Mouse (Mus musculus) heart, embryonic 13.5 days (tissue): Measurements from ENCODE around the gene Gm10663. TPM values are rescaled to one million over a fixed set of nuclear protein-coding genes. Genes with fewer than 3 reads are reported as not detected.

Experiments
- ATAC-seq: fragments of 200-750 bp; cut with Nextera tagmentation; 2 replicates; pipeline ENCODE4 v1.8.0; 2017; ENCODE audit warnings: moderate TSS enrichment; ENCODE audit not compliant: insufficient number of reproducible peaks, low FRiP score, low TSS enrichment; ENCODE audit errors: extremely low read depth
- H3K27ac ChIP-seq: fragments of 300-500 bp; sonication (generic); replicated peaks from 2 replicates; pipeline ENCODE4 v1.5.1; 2015; ENCODE audit warnings: moderate library complexity, mild to moderate bottlenecking, inconsistent platforms
- H3K27me3 ChIP-seq: fragments of 300-500 bp; sonication (generic); replicated peaks from 2 replicates; pipeline ENCODE4 v1.6.1; 2015; ENCODE audit warnings: mild to moderate bottlenecking, inconsistent platforms
- H3K36me3 ChIP-seq: fragments of 300-500 bp; sonication (generic); 2 replicates; pipeline ENCODE4 v1.6.1; 2015; ENCODE audit warnings: mild to moderate bottlenecking, inconsistent platforms
- H3K4me1 ChIP-seq: fragments of 300-500 bp; sonication (generic); 2 replicates; pipeline ENCODE4 v1.6.1; 2015; ENCODE audit warnings: inconsistent platforms
- H3K4me2 ChIP-seq: fragments of 300-500 bp; sonication (generic); 2 replicates; pipeline ENCODE4 v1.6.1; 2015; ENCODE audit warnings: inconsistent platforms, mild to moderate bottlenecking, moderate library complexity
- H3K4me3 ChIP-seq: fragments of 300-500 bp; sonication (generic); 2 replicates; pipeline ENCODE4 v1.5.1; 2015; ENCODE audit warnings: moderate library complexity, mild to moderate bottlenecking, inconsistent platforms
- H3K9ac ChIP-seq: fragments of 300-500 bp; sonication (generic); 2 replicates; pipeline ENCODE4 v1.6.1; 2015; ENCODE audit warnings: inconsistent platforms, mild to moderate bottlenecking, moderate library complexity
- H3K9me3 ChIP-seq: fragments of 300-500 bp; sonication (generic); 2 replicates; pipeline ENCODE4 v1.6.1; 2016; ENCODE audit warnings: inconsistent platforms
- WGBS: fragments of 180-500 bp; shearing (Covaris S2); methylation state at CpG from one replicate; pipeline ENCODE4 v1.1.7; 2015; ENCODE audit warnings: mixed read lengths; 5-methylcytosine and 5-hydroxymethylcytosine counted together
- polyA plus RNA-seq: library from polyadenylated mRNA; unstranded; fragments of >200 nt; fragmentation: Nextera tagmentation; extraction: Ambion mirVana; gene quantifications from 2 replicates; pipeline ENCODE4 v1.2.1, GENCODE M21; 2015

The Gm10663 gene
- polyA plus RNA-seq, 1 experiment from 2014 or later, result not detected

- ATAC-seq, result no peak
- H3K27ac ChIP-seq, result no peak overlapping the region
- no peak overlapping the region for H3K4me2 ChIP-seq
- H3K27me3 ChIP-seq, result no peaks in the 10 kb centered on the region
- 52% methylated on average over 8 of the region's 8 CpGs for WGBS
- no peak overlapping the region for H3K4me3 ChIP-seq
- H3K9me3 ChIP-seq, result no peaks in the 10 kb centered on the region
- H3K4me1 ChIP-seq, result peaks cover 17% of the 10 kb centered on the region
- no peak overlapping the region for H3K9ac ChIP-seq
- no peaks in the 10 kb centered on the region for H3K36me3 ChIP-seq
Observed at GRCm38 (mm10) chr8:65087711-65088110, 12.9 kb downstream of the Gm10663 start.

DNA sequence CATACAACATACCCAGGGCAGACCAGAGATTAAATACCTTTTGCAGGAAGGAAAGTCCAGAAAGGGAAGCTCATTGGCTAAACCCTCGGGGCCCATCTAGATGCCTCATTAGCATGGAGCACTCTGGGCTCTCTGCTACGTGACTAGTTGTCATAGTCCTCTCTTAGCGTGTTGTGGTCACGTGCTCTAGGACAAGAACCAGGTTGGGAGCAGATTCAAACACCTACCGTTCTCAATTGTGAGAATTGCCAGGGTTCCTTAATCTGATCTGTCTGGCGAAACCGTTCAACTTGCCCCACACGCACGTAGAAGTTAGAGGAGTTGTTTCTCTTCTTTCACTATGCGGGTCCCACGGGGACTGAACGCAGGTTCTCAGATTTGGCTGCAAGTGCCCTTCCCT, 13.3 kb downstream of the Gm10663 start:
- no peak for ATAC-seq
- no peaks in the 10 kb centered on the region for H3K36me3 ChIP-seq
- WGBS, result 77% methylated on average over 12 of the region's 12 CpGs

DNA sequence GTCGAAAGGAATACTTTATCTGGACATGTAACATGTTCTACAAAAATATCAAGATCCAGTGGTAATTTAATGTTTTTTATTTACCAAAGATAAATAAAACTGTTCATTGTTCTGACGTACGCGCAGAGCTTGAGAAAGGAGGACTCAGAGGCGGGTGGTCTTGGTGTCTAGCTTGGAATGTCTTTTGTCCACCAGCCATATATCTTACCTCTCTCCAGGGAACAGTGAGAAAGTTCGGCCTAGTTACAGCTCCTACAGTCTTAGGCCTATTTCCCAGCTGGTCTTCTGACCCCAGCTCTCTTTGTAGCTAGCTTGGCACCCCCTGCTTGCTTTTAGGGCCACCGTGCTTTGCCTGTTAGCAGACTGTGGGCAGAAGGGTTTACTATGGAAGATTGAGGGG, 14.9 kb downstream of the Gm10663 start:
- H3K4me3 ChIP-seq, result no peak overlapping the region
- H3K9me3 ChIP-seq, result no peaks in the 10 kb centered on the region
- H3K9ac ChIP-seq, result no peak overlapping the region
- peaks cover 7% of the 10 kb centered on the region for H3K4me1 ChIP-seq
- 67% methylated on average over 7 of the region's 7 CpGs for WGBS
- ATAC-seq, result no peak
- H3K27ac ChIP-seq, result no peak overlapping the region
- H3K36me3 ChIP-seq, result no peaks in the 10 kb centered on the region
- no peaks in the 10 kb centered on the region for H3K27me3 ChIP-seq
- H3K4me2 ChIP-seq, result no peak overlapping the region

More for the DNA sequence above, 13.3 kb downstream of the Gm10663 start:
- H3K4me3 ChIP-seq, result no peak overlapping the region
- H3K27me3 ChIP-seq, result no peaks in the 10 kb centered on the region
- no peak overlapping the region for H3K9ac ChIP-seq
- H3K4me2 ChIP-seq, result no peak overlapping the region
- no peak overlapping the region for H3K27ac ChIP-seq
- H3K9me3 ChIP-seq, result no peaks in the 10 kb centered on the region
- H3K4me1 ChIP-seq, result peaks cover 17% of the 10 kb centered on the region

DNA sequence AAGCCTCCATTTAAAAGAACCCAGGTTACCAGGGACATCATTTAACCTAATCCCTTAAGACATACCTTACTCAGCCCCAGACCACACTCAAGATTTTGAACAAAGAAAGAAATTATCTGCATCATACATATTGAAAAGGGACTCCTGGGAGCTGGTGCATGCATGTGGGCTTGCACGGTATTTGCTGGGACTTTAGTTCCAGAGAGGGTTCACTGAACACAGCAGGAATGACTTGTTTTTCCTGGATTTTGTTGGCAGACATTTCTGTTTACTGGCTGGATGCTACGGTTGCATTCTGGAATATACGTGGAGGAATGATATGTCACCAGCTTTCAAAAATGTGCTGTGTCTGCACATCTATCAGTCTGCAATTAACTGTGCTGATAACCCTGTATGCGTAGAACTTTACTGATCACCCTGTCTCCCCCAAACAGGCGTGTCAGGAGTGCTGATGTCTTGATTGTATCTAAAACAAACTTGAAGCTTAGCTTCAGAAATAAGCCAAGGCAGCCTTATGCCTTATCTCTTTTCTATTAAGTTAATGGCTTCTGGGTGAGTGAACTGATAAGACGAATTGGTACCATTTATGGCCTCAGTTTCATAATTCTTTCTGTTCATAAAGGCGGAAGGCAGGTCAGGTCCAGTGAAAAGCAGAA, 23.1 kb downstream of the Gm10663 start:
- ATAC-seq, result no peak
- H3K36me3 ChIP-seq, result no peaks in the 10 kb centered on the region
- H3K9me3 ChIP-seq, result no peaks in the 10 kb centered on the region
- H3K9ac ChIP-seq, result no peak overlapping the region
- H3K4me3 ChIP-seq, result no peak overlapping the region
- no peaks in the 10 kb centered on the region for H3K27me3 ChIP-seq
- no peak overlapping the region for H3K27ac ChIP-seq
- H3K4me1 ChIP-seq, result 0 out of 2 replicates have a peak, but pooled peaks cover 3% of the 10 kb centered on the region
- 35% methylated on average over 7 of the region's 7 CpGs for WGBS
- H3K4me2 ChIP-seq, result no peak overlapping the region

DNA sequence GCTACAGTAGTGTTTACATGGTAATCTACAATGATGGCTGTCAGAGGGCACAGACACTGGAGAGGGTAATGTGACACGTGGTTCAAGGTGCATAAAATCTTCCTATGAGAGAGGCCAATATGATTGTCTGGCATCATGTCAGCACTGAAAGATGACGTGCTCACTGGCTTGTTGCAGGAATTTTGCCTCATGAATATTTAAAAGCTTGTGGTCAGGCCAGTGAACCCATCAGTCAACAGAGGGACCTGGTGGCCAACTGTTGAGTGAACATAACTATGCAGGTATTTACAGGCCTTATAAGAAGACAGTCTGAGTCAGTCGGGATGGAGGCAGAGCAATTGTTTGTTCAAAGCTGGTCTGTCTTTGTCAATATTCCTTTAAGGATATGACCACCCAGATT, 24.9 kb downstream of the Gm10663 start:
- WGBS, result 62% methylated on average over 3 of the region's 3 CpGs
- ATAC-seq, result no peak

GRCm38 (mm10) chr8:65103632-65104031, 28.8 kb downstream of the Gm10663 start:
- H3K36me3 ChIP-seq, result no peaks in the 10 kb centered on the region
- no peak overlapping the region for H3K4me3 ChIP-seq
- H3K9ac ChIP-seq, result no peak overlapping the region
- H3K27ac ChIP-seq, result no peak overlapping the region
- H3K4me2 ChIP-seq, result no peak overlapping the region
- no peaks in the 10 kb centered on the region for H3K9me3 ChIP-seq
- 84% methylated on average over 7 of the region's 7 CpGs for WGBS
- H3K4me1 ChIP-seq, result no peaks in the 10 kb centered on the region
- H3K27me3 ChIP-seq, result no peaks in the 10 kb centered on the region
- ATAC-seq, result no peak

More for the DNA sequence above, 24.9 kb downstream of the Gm10663 start:
- no peak overlapping the region for H3K4me2 ChIP-seq
- 0 out of 2 replicates have a peak, but pooled peaks cover 3% of the 10 kb centered on the region for H3K4me1 ChIP-seq
- H3K4me3 ChIP-seq, result no peak overlapping the region
- H3K9ac ChIP-seq, result no peak overlapping the region
- no peaks in the 10 kb centered on the region for H3K36me3 ChIP-seq
- H3K27ac ChIP-seq, result no peak overlapping the region
- H3K27me3 ChIP-seq, result no peaks in the 10 kb centered on the region
- H3K9me3 ChIP-seq, result no peaks in the 10 kb centered on the region

DNA sequence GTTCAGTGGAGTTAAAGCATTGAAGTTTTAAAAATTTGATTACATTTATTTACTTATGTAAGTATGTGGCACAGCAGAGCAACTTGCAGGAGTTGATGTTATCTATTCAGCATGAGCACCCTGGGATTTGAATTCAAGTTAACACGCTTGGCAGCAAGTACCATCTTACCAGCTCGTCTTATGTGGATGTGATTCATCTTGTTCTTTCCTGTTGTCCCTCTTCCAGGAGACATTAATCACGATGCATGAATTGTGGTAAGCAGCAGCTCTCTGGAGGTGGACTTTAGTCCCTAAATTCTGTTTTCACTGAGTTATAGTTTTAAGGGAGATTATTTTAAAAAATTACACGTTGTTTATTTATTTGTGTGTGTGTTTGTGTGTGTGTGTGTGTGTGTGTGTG, 29.2 kb downstream of the Gm10663 start:
- Histone ChIP-seq H3K27ac (no peak overlapping the region), H3K9me3 (no peaks in the 10 kb centered on the region), H3K4me1 (no peaks in the 10 kb centered on the region), H3K36me3 (no peaks in the 10 kb centered on the region), H3K4me2 (no peak overlapping the region), H3K27me3 (no peaks in the 10 kb centered on the region), H3K4me3 (no peak overlapping the region), H3K9ac (no peak overlapping the region)
- WGBS, result 48% methylated on average over 4 of the region's 4 CpGs
- ATAC-seq, result no peak

- Histone ChIP-seq H3K4me3 (no peak overlapping the region), H3K9ac (no peak overlapping the region), H3K27ac (no peak overlapping the region), H3K36me3 (no peaks in the 10 kb centered on the region), H3K4me1 (no peaks in the 10 kb centered on the region), H3K9me3 (no peaks in the 10 kb centered on the region), H3K4me2 (no peak overlapping the region), H3K27me3 (no peaks in the 10 kb centered on the region)
- 92% methylated on average over 25 of the region's 25 CpGs for WGBS
- ATAC-seq, result no peak
Observed at GRCm38 (mm10) chr8:65107936-65108718, 33.3 kb downstream of the Gm10663 start.

DNA sequence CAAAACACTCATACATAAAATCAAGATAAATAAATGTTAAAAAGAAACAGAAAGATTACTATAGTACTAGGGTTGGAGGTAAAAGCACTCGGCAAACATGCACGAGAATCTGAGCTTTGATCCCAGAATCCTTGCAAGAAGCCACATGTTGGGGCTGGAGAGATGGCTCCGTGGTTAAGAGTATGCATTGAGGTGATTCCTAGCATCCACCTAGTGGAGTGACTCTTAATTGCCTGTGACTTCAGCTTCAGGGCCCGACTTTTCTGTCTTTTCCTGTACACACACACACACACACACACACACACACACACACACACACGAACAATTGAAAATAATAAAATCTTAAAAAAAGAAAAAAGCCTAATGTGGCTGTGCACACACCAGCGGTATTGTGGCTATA, 34.1 kb downstream of the Gm10663 start:
- Histone ChIP-seq H3K36me3 (no peaks in the 10 kb centered on the region), H3K4me3 (no peak overlapping the region), H3K9ac (no peak overlapping the region), H3K27ac (no peak overlapping the region), H3K4me1 (no peaks in the 10 kb centered on the region), H3K27me3 (no peaks in the 10 kb centered on the region), H3K4me2 (no peak overlapping the region), H3K9me3 (no peaks in the 10 kb centered on the region)
- 66% methylated on average over 6 of the region's 6 CpGs for WGBS
- ATAC-seq, result no peak

DNA sequence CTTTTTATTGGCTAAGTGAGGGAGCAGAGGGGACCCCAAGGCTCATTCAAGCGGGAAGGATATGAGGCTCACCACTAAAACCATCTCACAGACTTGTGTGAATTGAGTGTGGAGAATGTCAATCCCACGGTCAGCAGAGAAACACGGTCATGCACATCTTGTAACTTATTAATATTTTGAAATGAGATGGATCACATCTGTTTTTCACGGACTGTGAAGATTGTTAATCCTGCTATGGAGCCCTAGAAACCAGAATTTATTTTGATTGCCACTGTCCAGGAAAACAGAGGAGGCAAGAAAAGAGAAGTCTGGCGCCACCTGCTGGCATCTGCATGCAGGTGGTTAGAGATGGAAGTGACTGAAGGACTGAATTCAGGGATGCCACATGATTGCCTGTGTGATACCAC, 35.5 kb downstream of the Gm10663 start:
- Histone ChIP-seq H3K4me3 (no peak overlapping the region), H3K27me3 (no peaks in the 10 kb centered on the region), H3K4me1 (no peaks in the 10 kb centered on the region), H3K4me2 (no peak overlapping the region), H3K36me3 (no peaks in the 10 kb centered on the region), H3K9me3 (no peaks in the 10 kb centered on the region), H3K9ac (no peak overlapping the region), H3K27ac (no peak overlapping the region)
- WGBS, result 38% methylated on average over 5 of the region's 5 CpGs
- ATAC-seq, result no peak

GRCm38 (mm10) chr8:65112092-65112491, 37.3 kb downstream of the Gm10663 start:
- H3K36me3 ChIP-seq, result no peaks in the 10 kb centered on the region
- H3K9me3 ChIP-seq, result no peaks in the 10 kb centered on the region
- no peak overlapping the region for H3K27ac ChIP-seq
- H3K27me3 ChIP-seq, result no peaks in the 10 kb centered on the region
- H3K4me3 ChIP-seq, result no peak overlapping the region
- no peak for ATAC-seq
- 62% methylated on average over 6 of the region's 6 CpGs for WGBS
- no peaks in the 10 kb centered on the region for H3K4me1 ChIP-seq
- no peak overlapping the region for H3K4me2 ChIP-seq
- H3K9ac ChIP-seq, result no peak overlapping the region

GRCm38 (mm10) chr8:65126014-65126413, 51.2 kb downstream of the Gm10663 start:
- 68% methylated on average over 1 of the region's 1 CpGs for WGBS
- Histone ChIP-seq H3K9ac (no peak overlapping the region), H3K9me3 (no peaks in the 10 kb centered on the region), H3K36me3 (no peaks in the 10 kb centered on the region), H3K27ac (no peak overlapping the region), H3K4me2 (no peak overlapping the region), H3K4me3 (no peak overlapping the region), H3K27me3 (no peaks in the 10 kb centered on the region), H3K4me1 (no peaks in the 10 kb centered on the region)
- ATAC-seq, result no peak
